Mouse (Mus musculus) hindbrain, postnatal 0 days (tissue): ENCODE measurements around the gene Fndc3b. TPM values are rescaled to one million over a fixed set of nuclear protein-coding genes. Genes with fewer than 3 reads are reported as not detected.

Experiments used
- ATAC-seq: fragments of 200-750 bp; cut with Nextera tagmentation; 2 replicates; pipeline ENCODE4 v1.8.0; 2017; ENCODE audit warnings: mild to moderate bottlenecking, moderate TSS enrichment, moderate library complexity
- DNase-seq: peaks from one replicate; pipeline ENCODE4 v3.0.0-alpha.2; 2015; ENCODE audit warnings: low spot score
- H3K27ac ChIP-seq: fragments of 300-500 bp; sonication (generic); 2 replicates; pipeline ENCODE4 v1.5.1; 2014; ENCODE audit warnings: mild to moderate bottlenecking
- H3K27me3 ChIP-seq: fragments of 300-500 bp; sonication (generic); 2 replicates; pipeline ENCODE4 v1.6.1; 2014; ENCODE audit warnings: low read length, mixed read lengths; ENCODE audit not compliant: insufficient read depth
- H3K36me3 ChIP-seq: fragments of 300-500 bp; sonication (generic); 2 replicates; pipeline ENCODE4 v1.6.1; 2014; ENCODE audit warnings: low read length, mixed read lengths; ENCODE audit not compliant: insufficient read depth
- H3K4me1 ChIP-seq: fragments of 300-500 bp; sonication (generic); 2 replicates; pipeline ENCODE4 v1.6.1; 2014; ENCODE audit warnings: antibody characterized with exemption, low read length, mixed read lengths; ENCODE audit not compliant: insufficient read depth
- H3K4me2 ChIP-seq: fragments of 300-500 bp; sonication (generic); 2 replicates; pipeline ENCODE4 v1.6.1; 2014; ENCODE audit warnings: low read depth, mild to moderate bottlenecking, low read length, moderate library complexity, mixed read lengths
- H3K4me3 ChIP-seq: fragments of 300-500 bp; sonication (generic); 2 replicates; pipeline ENCODE4 v1.5.1; 2014; ENCODE audit warnings: low read length
- H3K9ac ChIP-seq: fragments of 300-500 bp; sonication (generic); replicated peaks from 2 replicates; pipeline ENCODE4 v1.6.1; 2014; ENCODE audit warnings: mild to moderate bottlenecking, low read length, moderate library complexity, mixed read lengths
- H3K9me3 ChIP-seq: fragments of 300-500 bp; sonication (generic); 2 replicates; pipeline ENCODE4 v1.6.1; 2016; ENCODE audit warnings: low read length, mixed read lengths
- CTCF ChIP-seq: IDR thresholded peaks from 2 replicates; pipeline ENCODE4 v1.5.1; 2016; ENCODE audit warnings: antibody characterized with exemption, control low read depth, low read depth
- WGBS: fragments of 180-500 bp; shearing (Covaris S2); extraction: QIAGEN DNeasy Blood & Tissue Kit; methylation state at CpG from one replicate; pipeline ENCODE4 v1.1.7; 2014; 5-methylcytosine and 5-hydroxymethylcytosine counted together
- polyA plus RNA-seq: library from polyadenylated mRNA; unstranded; fragments of >200 nt; fragmentation: Nextera tagmentation; extraction: Ambion mirVana; gene quantifications from 2 replicates; pipeline ENCODE4 v1.2.1, GENCODE M21; 2015
- total RNA-seq: library from RNA; depleted of rRNA; stranded (reverse); fragments of >200 nt; gene quantifications from 2 replicates; pipeline ENCODE4 v1.2.3, GENCODE M21; 2014

Fndc3b gene
- total and polyA plus RNA-seq, 2 experiments from 2014 or later, result 4.6 to 16.0 TPM

- DNase-seq (no peak), ATAC-seq (no peak)
- Histone ChIP-seq H3K27ac (no peak overlapping the region), H3K27me3 (no peaks in the 10 kb centered on the region), H3K9me3 (no peaks in the 10 kb centered on the region), H3K4me2 (no peak overlapping the region), H3K4me1 (no peaks in the 10 kb centered on the region), H3K36me3 (no peaks in the 10 kb centered on the region), H3K9ac (no peak overlapping the region), H3K4me3 (no peak overlapping the region)
- no peak for TF ChIP-seq CTCF
- WGBS, result 91% methylated on average over 3 of the region's 3 CpGs
Observed at GRCm38 (mm10) chr3:27551005-27551404, 160.1 kb downstream of the Fndc3b start.

GRCm38 (mm10) chr3:27550409-27550808 is 160.7 kb downstream of the Fndc3b start:
- WGBS, result 95% methylated on average over 1 of the region's 1 CpGs
- Histone ChIP-seq H3K4me2 (no peak overlapping the region), H3K36me3 (no peaks in the 10 kb centered on the region), H3K9me3 (no peaks in the 10 kb centered on the region), H3K27ac (no peak overlapping the region), H3K27me3 (no peaks in the 10 kb centered on the region), H3K9ac (no peak overlapping the region), H3K4me3 (no peak overlapping the region), H3K4me1 (no peaks in the 10 kb centered on the region)
- ATAC-seq (no peak), DNase-seq (no peak)
- no peak for TF ChIP-seq CTCF

GRCm38 (mm10) chr3:27545651-27546050 is 165.5 kb downstream of the Fndc3b start:
- ATAC-seq (no peak), DNase-seq (no peak)
- Histone ChIP-seq H3K27me3 (no peaks in the 10 kb centered on the region), H3K4me3 (no peak overlapping the region), H3K9me3 (no peaks in the 10 kb centered on the region), H3K4me2 (no peak overlapping the region), H3K27ac (no peak overlapping the region), H3K36me3 (no peaks in the 10 kb centered on the region), H3K4me1 (no peaks in the 10 kb centered on the region), H3K9ac (no peak overlapping the region)
- 82% methylated on average over 3 of the region's 3 CpGs for WGBS
- TF ChIP-seq CTCF, result no peak

- no peak for ATAC-seq
- no peaks in the 10 kb centered on the region for H3K27me3 ChIP-seq
- no peak overlapping the region for H3K4me2 ChIP-seq
- H3K4me1 ChIP-seq, result no peaks in the 10 kb centered on the region
- no peak overlapping the region for H3K27ac ChIP-seq
- no peak overlapping the region for H3K4me3 ChIP-seq
- 92% methylated on average over 11 of the region's 11 CpGs for WGBS
- H3K9me3 ChIP-seq, result no peaks in the 10 kb centered on the region
- TF ChIP-seq CTCF, result no peak
- DNase-seq, result no peak
- H3K36me3 ChIP-seq, result no peaks in the 10 kb centered on the region
- no peak overlapping the region for H3K9ac ChIP-seq
Observed at GRCm38 (mm10) chr3:27544061-27544460, 167.0 kb downstream of the Fndc3b start.

- Histone ChIP-seq H3K9me3 (no peaks in the 10 kb centered on the region), H3K4me2 (no peak overlapping the region), H3K27me3 (no peaks in the 10 kb centered on the region), H3K4me3 (no peak overlapping the region), H3K27ac (no peak overlapping the region), H3K36me3 (no peaks in the 10 kb centered on the region), H3K9ac (no peak overlapping the region), H3K4me1 (no peaks in the 10 kb centered on the region)
- ATAC-seq (no peak), DNase-seq (no peak)
- TF ChIP-seq CTCF, result no peak
- 97% methylated on average over 12 of the region's 12 CpGs for WGBS
Observed at GRCm38 (mm10) chr3:27541841-27542240, 169.3 kb downstream of the Fndc3b start.

DNA sequence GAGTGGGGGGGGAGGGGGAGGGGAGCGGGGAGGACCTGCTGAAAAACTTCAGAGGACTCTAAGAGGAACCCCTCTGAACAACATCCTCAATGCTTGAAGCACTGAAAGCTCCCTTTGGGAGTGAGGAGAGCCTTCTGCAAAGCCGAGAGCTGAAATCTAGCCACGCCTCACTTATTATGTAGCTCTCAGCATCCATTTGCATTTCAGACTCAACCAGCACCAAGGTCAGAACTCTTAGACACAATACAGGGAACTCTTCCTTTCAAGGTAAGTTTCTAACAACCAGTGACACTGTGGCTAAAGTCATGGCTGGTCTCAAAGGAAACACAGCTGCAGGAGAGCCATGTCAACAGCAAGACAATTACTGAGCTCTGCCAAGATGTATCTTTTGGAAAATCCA is 169.9 kb downstream of the Fndc3b start:
- Histone ChIP-seq H3K4me1 (no peaks in the 10 kb centered on the region), H3K9me3 (no peaks in the 10 kb centered on the region), H3K36me3 (no peaks in the 10 kb centered on the region), H3K27me3 (no peaks in the 10 kb centered on the region), H3K27ac (no peak overlapping the region), H3K4me3 (no peak overlapping the region), H3K9ac (no peak overlapping the region), H3K4me2 (no peak overlapping the region)
- TF ChIP-seq CTCF, result no peak
- WGBS, result 86% methylated on average over 3 of the region's 3 CpGs
- no peak for ATAC-seq
- no peak for DNase-seq

DNA sequence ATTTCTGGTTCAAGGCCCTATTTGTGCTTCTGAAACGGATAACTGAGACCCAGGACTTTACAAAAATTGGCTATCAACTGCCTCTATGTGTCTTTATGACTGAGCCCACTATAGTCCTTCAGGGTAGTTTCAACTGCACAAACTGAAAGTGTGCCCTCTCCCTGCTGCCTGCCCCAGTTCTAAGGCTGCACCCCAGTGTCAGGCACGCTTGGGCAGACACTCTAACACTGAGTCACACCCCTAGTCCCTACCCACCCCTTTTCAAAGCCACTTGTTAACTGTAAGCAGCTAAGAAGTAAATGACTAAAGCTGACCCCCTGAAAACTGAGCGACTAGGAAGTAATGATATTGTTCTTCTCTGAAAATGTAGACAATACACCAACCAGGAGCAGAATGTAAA is 176.9 kb downstream of the Fndc3b start:
- 83% methylated on average over 3 of the region's 3 CpGs for WGBS
- ATAC-seq, result no peak
- TF ChIP-seq CTCF, result no peak

More for the DNA sequence above, 176.9 kb downstream of the Fndc3b start:
- Histone ChIP-seq H3K4me2 (no peak overlapping the region), H3K9ac (no peak overlapping the region), H3K36me3 (no peaks in the 10 kb centered on the region), H3K4me3 (no peak overlapping the region), H3K9me3 (no peaks in the 10 kb centered on the region), H3K27ac (no peak overlapping the region), H3K27me3 (no peaks in the 10 kb centered on the region), H3K4me1 (no peaks in the 10 kb centered on the region)
- no peak for DNase-seq
